Mouse (Mus musculus) lung, embryonic 14.5 days (tissue): ENCODE data around the gene Kcnd1. TPM values are rescaled to one million over a fixed set of nuclear protein-coding genes. Genes with fewer than 3 reads are reported as not detected.

Source experiments
- ATAC-seq: fragments of 200-750 bp; cut with Nextera tagmentation; 2 replicates; pipeline ENCODE4 v1.8.0; 2017; ENCODE audit warnings: mild to moderate bottlenecking, moderate TSS enrichment, moderate library complexity; ENCODE audit not compliant: insufficient read depth
- DNase-seq: peaks from one replicate; pipeline ENCODE4 v3.0.0-alpha.2; 2015
- H3K27ac ChIP-seq: fragments of 300-500 bp; sonication (generic); 2 replicates; pipeline ENCODE4 v1.5.1; 2014; ENCODE audit warnings: low read depth, mild to moderate bottlenecking, moderate library complexity
- H3K27me3 ChIP-seq: fragments of 300-500 bp; sonication (generic); 2 replicates; pipeline ENCODE4 v1.6.1; 2014; ENCODE audit warnings: low read length, control low read depth; ENCODE audit not compliant: insufficient read depth
- H3K36me3 ChIP-seq: fragments of 300-500 bp; sonication (generic); 2 replicates; pipeline ENCODE4 v1.6.1; 2014; ENCODE audit warnings: control low read depth; ENCODE audit not compliant: insufficient read depth
- H3K4me1 ChIP-seq: fragments of 300-500 bp; sonication (generic); 2 replicates; pipeline ENCODE4 v1.6.1; 2014; ENCODE audit warnings: antibody characterized with exemption, control low read depth; ENCODE audit not compliant: insufficient read depth
- H3K4me2 ChIP-seq: fragments of 300-500 bp; sonication (generic); 2 replicates; pipeline ENCODE4 v1.6.1; 2014; ENCODE audit warnings: mild to moderate bottlenecking
- H3K4me3 ChIP-seq: fragments of 300-500 bp; sonication (generic); 2 replicates; pipeline ENCODE4 v1.5.1; 2014; ENCODE audit warnings: low read depth, low read length
- H3K9ac ChIP-seq: fragments of 300-500 bp; sonication (generic); 2 replicates; pipeline ENCODE4 v1.6.1; 2014
- H3K9me3 ChIP-seq: fragments of 300-500 bp; sonication (generic); 2 replicates; pipeline ENCODE4 v1.6.1; 2016; ENCODE audit warnings: low read depth, low read length, control low read depth
- CTCF ChIP-seq: IDR thresholded peaks from 2 replicates; pipeline ENCODE4 v1.5.1; 2016; ENCODE audit warnings: antibody characterized with exemption, low read depth
- WGBS: fragments of 180-500 bp; shearing (Covaris S2); extraction: QIAGEN DNeasy Blood & Tissue Kit; methylation state at CpG from one replicate; pipeline ENCODE4 v1.1.7; 2014; 5-methylcytosine and 5-hydroxymethylcytosine counted together
- polyA plus RNA-seq: library from polyadenylated mRNA; unstranded; fragments of >200 nt; fragmentation: Nextera tagmentation; extraction: Ambion mirVana; gene quantifications from 2 replicates; pipeline ENCODE4 v1.2.1, GENCODE M21; 2014

Gene Kcnd1
- polyA plus RNA-seq, 1 experiment from 2014 or later, result 1.6 TPM

- WGBS, result 86% methylated on average over 3 of the region's 3 CpGs
- Histone ChIP-seq H3K4me2 (no peak overlapping the region), H3K36me3 (peaks cover 10% of the 10 kb centered on the region; the same call in 1 of the 2 replicates), H3K27ac (no peak overlapping the region), H3K27me3 (no peaks in the 10 kb centered on the region), H3K4me3 (no peak overlapping the region), H3K9me3 (no peaks in the 10 kb centered on the region), H3K4me1 (no peaks in the 10 kb centered on the region), H3K9ac (no peak overlapping the region)
- DNase-seq, result no peak
- TF ChIP-seq CTCF, result no peak
- no peak for ATAC-seq
These were observed 37.2 kb downstream of the Kcnd1 start for GRCm38 (mm10) chrX:7859191-7859753.

DNA sequence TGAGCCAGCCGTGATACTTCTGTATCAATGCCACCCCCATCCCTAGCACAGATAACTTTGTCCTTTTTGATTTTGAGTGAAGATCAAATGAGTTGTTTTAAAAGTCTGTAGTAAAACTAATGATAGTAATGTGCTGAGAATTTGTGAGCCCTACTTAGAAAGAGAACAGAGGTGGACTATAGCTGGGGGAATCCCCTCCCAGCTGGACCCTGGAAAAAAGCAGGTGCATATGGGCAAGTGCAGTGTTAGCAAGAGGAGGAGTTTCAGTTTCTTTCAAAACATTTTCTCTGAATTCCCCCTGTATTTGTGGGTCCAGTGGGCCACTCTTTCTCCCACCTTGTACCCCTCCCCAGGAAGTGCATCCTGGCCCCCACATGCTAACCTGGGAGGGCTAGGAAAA is 41.1 kb downstream of the Kcnd1 start:
- no peak for DNase-seq
- Histone ChIP-seq H3K36me3 (peaks cover 10% of the 10 kb centered on the region; the same call in 1 of the 2 replicates), H3K27ac (no peak overlapping the region), H3K4me3 (no peak overlapping the region), H3K9me3 (no peaks in the 10 kb centered on the region), H3K9ac (no peak overlapping the region), H3K4me1 (no peaks in the 10 kb centered on the region), H3K27me3 (no peaks in the 10 kb centered on the region), H3K4me2 (no peak overlapping the region)
- 70% methylated on average over 1 of the region's 1 CpGs for WGBS
- ATAC-seq, result no peak
- no peak for TF ChIP-seq CTCF

GRCm38 (mm10) chrX:7864551-7864950 is 42.5 kb downstream of the Kcnd1 start:
- no peaks in the 10 kb centered on the region for H3K9me3 ChIP-seq
- TF ChIP-seq CTCF, result no peak
- H3K36me3 ChIP-seq, result peaks cover 13% of the 10 kb centered on the region; the same call in 1 of the 2 replicates
- no peaks in the 10 kb centered on the region for H3K4me1 ChIP-seq
- no peaks in the 10 kb centered on the region for H3K27me3 ChIP-seq
- no peak for ATAC-seq
- H3K9ac ChIP-seq, result no peak overlapping the region
- DNase-seq, result no peak
- no peak overlapping the region for H3K27ac ChIP-seq
- no peak overlapping the region for H3K4me2 ChIP-seq
- WGBS, result 62% methylated on average over 3 of the region's 3 CpGs
- no peak overlapping the region for H3K4me3 ChIP-seq

GRCm38 (mm10) chrX:7865343-7865742 is 43.3 kb downstream of the Kcnd1 start:
- Histone ChIP-seq H3K36me3 (peaks cover 13% of the 10 kb centered on the region; the same call in 1 of the 2 replicates), H3K4me1 (no peaks in the 10 kb centered on the region), H3K4me2 (no peak overlapping the region), H3K27me3 (no peaks in the 10 kb centered on the region), H3K9ac (no peak overlapping the region), H3K4me3 (no peak overlapping the region), H3K27ac (no peak overlapping the region), H3K9me3 (no peaks in the 10 kb centered on the region)
- ATAC-seq (no peak), DNase-seq (no peak)
- 58% methylated on average over 2 of the region's 2 CpGs for WGBS
- no peak for TF ChIP-seq CTCF

DNA sequence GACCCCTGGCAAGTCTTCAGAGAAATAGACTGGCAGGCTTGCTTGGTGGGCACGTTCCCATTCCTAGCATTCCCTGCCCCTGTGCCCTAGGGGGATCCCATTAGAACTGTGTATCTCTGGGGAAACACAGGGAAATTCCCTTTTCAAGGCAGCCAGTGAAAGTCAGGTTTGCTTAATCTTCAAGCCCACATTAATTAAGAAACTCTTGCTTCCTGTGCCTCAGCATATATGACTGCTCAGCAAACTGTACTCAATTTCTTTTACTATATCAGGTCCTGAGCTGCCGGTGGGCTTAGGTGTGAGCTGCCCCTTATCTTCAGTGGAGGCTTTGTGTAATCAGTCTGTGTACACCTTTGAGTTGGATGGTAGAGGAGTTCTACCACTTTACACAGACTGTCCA is 43.7 kb downstream of the Kcnd1 start:
- H3K27ac ChIP-seq, result no peak overlapping the region
- 57% methylated on average over 2 of the region's 2 CpGs for WGBS
- no peak overlapping the region for H3K9ac ChIP-seq
- no peak overlapping the region for H3K4me2 ChIP-seq
- DNase-seq, result no peak
- no peak for ATAC-seq
- H3K27me3 ChIP-seq, result no peaks in the 10 kb centered on the region
- TF ChIP-seq CTCF, result no peak
- H3K9me3 ChIP-seq, result no peaks in the 10 kb centered on the region
- no peaks in the 10 kb centered on the region for H3K4me1 ChIP-seq
- no peak overlapping the region for H3K4me3 ChIP-seq
- H3K36me3 ChIP-seq, result peaks cover 15% of the 10 kb centered on the region; the same call in 1 of the 2 replicates

- 73% methylated on average over 1 of the region's 1 CpGs for WGBS
- DNase-seq (no peak), ATAC-seq (no peak)
- Histone ChIP-seq H3K27me3 (no peaks in the 10 kb centered on the region), H3K4me1 (no peaks in the 10 kb centered on the region), H3K9me3 (no peaks in the 10 kb centered on the region), H3K4me3 (no peak overlapping the region), H3K9ac (no peak overlapping the region), H3K4me2 (no peak overlapping the region), H3K27ac (no peak overlapping the region), H3K36me3 (peaks cover 18% of the 10 kb centered on the region; the same call in 1 of the 2 replicates)
- TF ChIP-seq CTCF, result no peak
These were observed 45.1 kb downstream of the Kcnd1 start for GRCm38 (mm10) chrX:7867141-7867540.

GRCm38 (mm10) chrX:7868506-7868905 is 46.4 kb downstream of the Kcnd1 start:
- no peak overlapping the region for H3K4me2 ChIP-seq
- H3K4me1 ChIP-seq, result no peaks in the 10 kb centered on the region
- H3K9ac ChIP-seq, result no peak overlapping the region
- H3K27me3 ChIP-seq, result no peaks in the 10 kb centered on the region
- no peak overlapping the region for H3K4me3 ChIP-seq
- H3K27ac ChIP-seq, result no peak overlapping the region
- ATAC-seq (no peak), DNase-seq (no peak)
- WGBS, result 54% methylated on average over 2 of the region's 2 CpGs
- H3K36me3 ChIP-seq, result peaks cover 23% of the 10 kb centered on the region; the same call in 1 of the 2 replicates
- TF ChIP-seq CTCF, result no peak
- no peaks in the 10 kb centered on the region for H3K9me3 ChIP-seq

DNA sequence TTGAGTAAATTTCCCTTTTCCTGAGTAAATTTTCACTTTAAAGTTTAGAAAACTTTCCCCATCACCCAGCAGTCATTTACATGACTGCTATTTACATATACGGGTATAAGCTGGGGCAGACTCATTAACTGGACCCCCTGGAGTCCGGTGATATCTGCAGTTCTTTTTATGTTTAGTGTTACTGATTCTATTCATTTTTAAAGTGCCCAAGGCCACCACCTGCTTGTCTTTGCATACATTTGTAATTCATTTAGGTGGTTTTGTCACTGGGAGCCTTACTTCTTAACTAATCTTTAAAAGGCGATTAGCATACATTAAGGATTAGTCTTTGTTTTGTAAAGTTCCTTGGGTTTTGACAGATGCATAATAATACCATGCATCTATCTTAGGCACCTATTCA is 47.7 kb downstream of the Kcnd1 start:
- H3K36me3 ChIP-seq, result peaks cover 26% of the 10 kb centered on the region; the same call in 1 of the 2 replicates

More for the DNA sequence above, 47.7 kb downstream of the Kcnd1 start:
- Histone ChIP-seq H3K4me3 (no peak overlapping the region), H3K4me2 (no peak overlapping the region), H3K9me3 (no peaks in the 10 kb centered on the region), H3K27me3 (no peaks in the 10 kb centered on the region), H3K9ac (no peak overlapping the region), H3K27ac (no peak overlapping the region), H3K4me1 (no peaks in the 10 kb centered on the region)
- 62% methylated on average over 3 of the region's 3 CpGs for WGBS
- DNase-seq, result no peak
- TF ChIP-seq CTCF, result no peak
- ATAC-seq, result no peak
